In the genomic region with DNA sequence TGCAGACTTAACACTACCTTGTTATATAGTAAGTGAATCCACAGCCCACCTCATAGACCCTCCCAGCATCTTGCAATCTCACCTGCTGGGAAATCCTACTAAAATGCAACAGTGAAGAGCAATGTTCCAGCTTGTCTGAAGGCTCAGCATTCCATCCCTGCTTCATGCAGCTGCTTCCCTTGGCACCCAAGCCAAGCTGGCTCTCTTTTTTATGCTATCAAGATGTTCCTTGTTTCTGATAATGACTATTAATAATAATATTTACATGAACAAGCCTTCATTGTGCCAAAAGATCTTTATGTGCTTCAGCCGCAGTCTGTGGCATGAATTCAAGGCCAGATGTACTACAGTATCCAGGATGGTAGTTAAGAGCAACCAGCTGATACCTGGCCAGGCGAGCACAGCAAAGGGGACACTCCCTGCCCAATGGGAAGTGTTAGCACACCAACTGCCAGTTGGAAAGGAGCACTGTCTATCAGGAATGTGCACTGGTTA, we compare ENCODE assay signal across 20 mouse cellular contexts. TPM values are rescaled to one million over a fixed set of nuclear protein-coding genes. Genes with fewer than 3 reads are reported as not detected.
DNase-seq lines count a peak whose midpoint lies in the region; ATAC-seq and TF ChIP-seq lines count a peak whose summit lies in the region.
"Had no signal": no experiment of that assay in that cellular context is flagged by ENCODE, and none has a peak within 500 bp of the region (broad histone marks: within the 10 kb centered on the region; RNA-seq: fewer than 3 reads in every experiment).

No protein-coding gene starts in this region.

- no peaks in the 10 kb centered on the region for H3K27me3 ChIP-seq in midbrain, embryonic 14.5 days (ENCODE audit: control insufficient read depth, insufficient read depth, low read length)
- H3K27me3 ChIP-seq in midbrain, embryonic 11.5 days (ENCODE audit: control insufficient read depth, insufficient read depth, low read length) = no peaks in the 10 kb centered on the region
- H3K27me3 ChIP-seq: forebrain, embryonic 15.5 days; heart, embryonic 13.5 days; limb, embryonic 13.5 days; liver, embryonic 13.5 days had no signal

- no peaks in the 10 kb centered on the region for H3K36me3 ChIP-seq in midbrain, embryonic 14.5 days (ENCODE audit: control insufficient read depth, insufficient read depth, low read length)
- no peaks in the 10 kb centered on the region for H3K36me3 ChIP-seq in midbrain, embryonic 11.5 days (ENCODE audit: control insufficient read depth, insufficient read depth, low read length)
- H3K36me3 ChIP-seq: embryonic facial prominence, embryonic 10.5 days; forebrain, embryonic 15.5 days; heart, embryonic 13.5 days; limb, embryonic 13.5 days; liver, embryonic 13.5 days had no signal

- no peak for TF ChIP-seq POLR2A in brain, embryonic 14.5 days (IDR thresholded peaks at IDR 0.05; ENCODE audit: borderline replicate concordance, extremely low read depth, insufficient read depth, insufficient read length, poor library complexity, severe bottlenecking)

- ATAC-seq in midbrain, embryonic 14.5 days (ENCODE audit: low FRiP score, low TSS enrichment) = no peak
- no peak for ATAC-seq in midbrain, embryonic 11.5 days (ENCODE audit: low FRiP score)
- ATAC-seq: forebrain, embryonic 15.5 days; hindbrain, postnatal 0 days; intestine, postnatal 0 days had no signal

- 83% methylated on average over 2 of the region's 2 CpGs for WGBS in midbrain, embryonic 14.5 days
- WGBS in midbrain, embryonic 11.5 days = 66% methylated on average over 2 of the region's 2 CpGs

- no peak overlapping the region for H3K4me2 ChIP-seq in midbrain, embryonic 14.5 days (ENCODE audit: low read length)
- no peak overlapping the region for H3K4me2 ChIP-seq in midbrain, embryonic 11.5 days
- H3K4me2 ChIP-seq: forebrain, embryonic 15.5 days; heart, embryonic 13.5 days; limb, embryonic 13.5 days; liver, embryonic 13.5 days had no signal

- H3K9me3 ChIP-seq in midbrain, embryonic 14.5 days (ENCODE audit: control insufficient read depth, low read length) = no peaks in the 10 kb centered on the region
- no peaks in the 10 kb centered on the region for H3K9me3 ChIP-seq in midbrain, embryonic 11.5 days (ENCODE audit: control insufficient read depth, low read length)
- H3K9me3 ChIP-seq: embryonic facial prominence, embryonic 10.5 days; forebrain, embryonic 15.5 days; heart, embryonic 13.5 days; limb, embryonic 13.5 days; liver, embryonic 13.5 days had no signal

- H3K4me1 ChIP-seq in midbrain, embryonic 14.5 days (ENCODE audit: control insufficient read depth, insufficient read depth, low read length) = no peaks in the 10 kb centered on the region
- no peaks in the 10 kb centered on the region for H3K4me1 ChIP-seq in midbrain, embryonic 11.5 days (ENCODE audit: control insufficient read depth, insufficient read depth, low read length)
- H3K4me1 ChIP-seq: forebrain, embryonic 15.5 days; heart, embryonic 13.5 days; limb, embryonic 13.5 days; liver, embryonic 13.5 days had no signal

- H3K4me3 ChIP-seq in midbrain, embryonic 14.5 days (replicated peaks; ENCODE audit: low read depth, low read length) = no peak overlapping the region
- H3K4me3 ChIP-seq in midbrain, embryonic 11.5 days (ENCODE audit: low read depth, low read length) = no peak overlapping the region
- H3K4me3 ChIP-seq: embryonic facial prominence, embryonic 10.5 days; forebrain, embryonic 15.5 days; heart, embryonic 13.5 days; layer of hippocampus, adult 2 months; limb, embryonic 13.5 days; liver, embryonic 13.5 days had no signal

- H3K9ac ChIP-seq in midbrain, embryonic 14.5 days (replicated peaks; ENCODE audit: low read length) = no peak overlapping the region
- no peak overlapping the region for H3K9ac ChIP-seq in midbrain, embryonic 11.5 days (ENCODE audit: low read length)
- H3K9ac ChIP-seq: forebrain, embryonic 15.5 days; heart, embryonic 13.5 days; limb, embryonic 13.5 days; liver, embryonic 13.5 days had no signal

- no peak overlapping the region for H3K27ac ChIP-seq in midbrain, embryonic 14.5 days (replicated peaks; ENCODE audit: low read depth, low read length)
- no peak overlapping the region for H3K27ac ChIP-seq in midbrain, embryonic 11.5 days (ENCODE audit: low read depth, low read length)
- H3K27ac ChIP-seq: embryonic facial prominence, embryonic 10.5 days; forebrain, embryonic 15.5 days; heart, embryonic 13.5 days; hindbrain, postnatal 0 days; layer of hippocampus, adult 2 months; limb, embryonic 13.5 days; liver, embryonic 13.5 days had no signal

- TF ChIP-seq CTCF in brain, embryonic 14.5 days (IDR thresholded peaks at IDR 0.05; ENCODE audit: borderline replicate concordance, extremely low read depth, insufficient read depth, insufficient read length) = no peak

- peak; percentile 17 for DNase-seq in layer of hippocampus, adult 11-12 months (ENCODE audit: low spot score)
- no peak for DNase-seq in layer of hippocampus, postnatal 25 days (ENCODE audit: extremely low spot score in 1 of 2, low spot score in 1 of 2)
- peak; percentile 19 for DNase-seq in brain, embryonic 14.5 days (ENCODE audit: low read depth)
- DNase-seq in layer of hippocampus, adult 9-11 months = peak; percentile 46
- peak; percentile 55 for DNase-seq in lung, postnatal 36 days
- no peak for DNase-seq in midbrain, embryonic 14.5 days
- DNase-seq in midbrain, embryonic 11.5 days (ENCODE audit: low spot score, missing footprints) = no peak
- DNase-seq: cerebellum, adult 8-10 months; heart, postnatal 36 days; kidney, postnatal 10 days; liver, embryonic 13.5 days; right cerebral cortex, adult 18-20 months; thymus, postnatal 25 days had no signal

RNA-seq across cellular contexts. Expression of a gene that starts 54.0 kb away (rescaled TPM):
- 10 to 100 TPM; 30.9 to 36.8 TPM for total RNA-seq in layer of hippocampus, postnatal 25 days (2021)
- polyA plus RNA-seq in brain, embryonic 14.5 days (2012; rRNA removed) = 24.7 and 49.9 TPM in 2 replicates
- 87.3 and 93.9 TPM in 2 replicates for polyA plus RNA-seq in midbrain, embryonic 14.5 days (2014; fragmentation: Nextera tagmentation; extraction: Ambion mirVana)
- 25.2 and 26.3 TPM in 2 replicates for polyA plus RNA-seq in midbrain, embryonic 11.5 days (2014; fragmentation: Nextera tagmentation; extraction: Ambion mirVana)

Comparison
In these comparisons a context has a peak if more than half of its experiments do, and no peak if none do; other contexts are left out.
1. DNase-seq: peak in layer of hippocampus, adult 11-12 months (single experiment), brain, embryonic 14.5 days (single experiment), layer of hippocampus, adult 9-11 months (single experiment) and lung, postnatal 36 days (single experiment); none in layer of hippocampus, postnatal 25 days (0 of 2), midbrain, embryonic 14.5 days (single experiment) and midbrain, embryonic 11.5 days (single experiment).